Mouse (Mus musculus) gastrocnemius, postnatal 14 days (tissue): ENCODE data around the gene Crx. TPM values are rescaled to one million over a fixed set of nuclear protein-coding genes. Genes with fewer than 3 reads are reported as not detected.
"Not testable (repeated sequence)": the region's sequence is repeated elsewhere in the genome, so short reads cannot be mapped to it uniquely, and the experiment has no call there.

Source experiments
- DNase-seq: peaks from one replicate; pipeline ENCODE4 v3.0.0; 2021; ENCODE audit warnings: mixed read lengths
- intact Hi-C: fragments of 180-260 bp; cut with DNase I; formaldehyde crosslinking; loops from one replicate; pipeline ENCODE4 v1.15.1; 2025; ENCODE audit warnings: low total_unique reads
- long read RNA-seq, 2 experiments: library from polyadenylated mRNA; stranded (forward); transcript quantifications; one replicate each; pipeline ENCODE4 v2.0.0; 2021
- total RNA-seq, 2 experiments: library from RNA; stranded (reverse); gene quantifications; 2 replicates each; pipeline ENCODE4 v1.2.3; 2021

Crx gene
- not detected for total RNA-seq
- long read RNA-seq, experiment 1: 0 reads
- long read RNA-seq, experiment 2: 0 reads

DNA sequence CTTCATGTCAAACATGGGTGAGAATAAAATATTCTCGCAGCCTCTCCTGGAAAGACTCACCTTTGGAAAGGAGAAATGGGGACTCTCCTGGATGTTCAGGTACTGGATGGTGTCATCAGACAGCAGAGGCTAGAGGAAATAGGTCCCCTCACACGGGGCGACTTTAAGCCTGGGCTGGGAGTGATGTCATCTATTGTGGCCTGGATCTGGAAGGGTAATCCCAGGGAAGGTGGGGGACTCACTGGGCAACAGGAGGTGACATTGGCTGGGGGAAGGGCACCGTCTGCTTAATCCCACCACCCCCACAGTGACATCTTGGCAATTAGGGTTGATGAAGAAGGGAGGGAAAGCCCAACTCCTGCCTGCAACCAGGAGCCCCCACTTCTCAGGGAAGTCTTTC lies at the start of gene Crx:
TSS of gene Crx (minus strand) at position 213 of the 400 bp plus-strand sequence.
- no peak for DNase-seq
- intact Hi-C loops: no loop called here

DNA sequence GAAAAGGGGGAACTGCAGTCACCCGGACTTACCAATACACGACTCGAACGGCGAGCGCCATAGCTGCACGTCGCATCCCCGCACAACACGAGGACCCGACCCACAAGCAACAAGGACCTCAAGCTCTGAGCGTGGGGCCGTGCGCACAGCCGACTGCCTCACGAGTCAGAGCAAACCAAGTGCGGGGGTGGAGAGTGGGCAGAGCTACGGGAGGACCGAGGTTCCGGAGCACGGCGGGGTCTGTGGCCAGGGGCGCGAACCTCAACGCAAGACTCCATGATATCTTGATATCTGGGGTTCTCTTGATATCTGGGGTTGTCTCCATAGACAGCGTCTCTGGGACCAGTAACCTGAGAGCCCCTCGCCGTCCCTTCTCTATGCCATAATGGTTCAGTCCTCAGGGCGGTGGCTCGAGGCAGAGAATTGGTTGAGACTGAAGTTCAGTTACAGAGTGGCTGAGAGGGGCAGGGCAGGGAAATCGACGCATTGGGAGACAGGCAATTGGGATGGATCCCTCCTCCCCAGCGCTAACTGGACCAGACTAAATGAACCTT lies 42.5 kb upstream of the Crx start, which contains the start of gene Selenow:
TSS of gene Selenow (minus strand) at position 183 of the 554 bp plus-strand sequence.
- peak; percentile 91 for DNase-seq
- intact Hi-C loops: no loop called here

DNA sequence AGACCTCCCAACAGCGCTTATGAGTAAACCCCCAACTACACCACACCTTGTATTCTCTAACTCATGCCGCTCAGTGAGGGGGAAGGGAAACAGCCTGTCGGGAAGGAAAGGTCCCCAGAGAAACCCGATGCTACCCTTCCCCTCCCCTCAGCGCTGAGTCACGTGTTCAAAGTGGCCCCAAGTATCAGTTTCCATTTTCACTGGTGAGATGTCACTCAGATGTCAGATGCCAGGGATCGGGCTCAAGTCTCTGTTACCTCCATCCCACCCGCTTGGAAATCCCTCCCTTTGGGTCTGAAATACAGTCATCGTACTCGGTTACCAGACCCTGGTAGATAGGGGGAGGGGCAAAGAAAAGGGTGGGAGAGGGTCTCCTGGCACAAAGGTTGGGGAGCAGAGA lies 42.0 kb upstream of the Crx start:
- DNase-seq: peak; percentile 62
- intact Hi-C loops: no loop called here

DNA sequence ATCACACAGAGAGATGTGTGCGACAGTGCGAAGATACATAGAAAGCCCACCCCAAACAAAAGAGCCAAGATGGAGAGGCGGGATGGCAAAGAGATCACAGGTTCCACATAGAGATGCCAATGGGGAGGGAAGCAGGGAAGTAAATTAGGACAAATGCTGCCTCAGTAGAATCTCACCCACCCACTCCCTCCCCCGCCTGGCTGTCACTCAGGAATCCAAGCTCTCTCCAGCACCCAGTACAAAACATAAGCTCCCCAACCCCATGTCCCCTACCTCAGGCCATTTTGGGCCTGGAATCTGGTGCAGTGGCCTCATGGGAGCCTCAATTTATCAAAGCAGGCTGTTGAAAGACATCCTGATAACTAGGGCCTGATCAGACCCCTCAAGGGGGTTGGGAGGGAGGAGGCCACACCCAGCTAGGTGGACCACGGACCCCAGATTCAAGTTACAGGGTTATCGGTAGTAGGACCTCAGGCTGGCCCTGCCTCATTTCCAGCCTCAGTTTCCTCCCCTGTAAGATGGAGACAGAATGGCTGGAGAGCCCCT lies 41.0 kb upstream of the Crx start:
- intact Hi-C loops: no loop called here

DNA sequence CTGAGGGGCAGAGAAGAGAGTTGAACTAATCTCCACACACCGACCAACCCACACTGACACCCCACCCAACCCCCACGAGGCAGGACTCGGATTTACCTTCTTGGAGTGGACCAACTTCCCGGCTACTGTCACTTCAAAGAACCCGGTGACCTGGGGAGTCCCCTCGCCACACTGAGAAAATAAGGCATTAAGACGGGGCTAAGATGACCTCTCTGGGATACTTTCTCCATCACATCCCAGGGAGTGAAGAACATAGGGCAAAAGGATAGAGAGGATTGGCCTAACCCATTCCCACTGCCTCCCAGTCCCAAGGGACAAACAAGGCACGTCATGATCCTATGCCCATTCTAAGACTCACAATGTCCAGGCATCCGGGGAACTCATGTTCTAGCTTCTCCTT lies 40.2 kb upstream of the Crx start:
- DNase-seq: no peak
- intact Hi-C loops: no loop called here

More for the DNA sequence above, 41.0 kb upstream of the Crx start:
- no peak for DNase-seq

DNA sequence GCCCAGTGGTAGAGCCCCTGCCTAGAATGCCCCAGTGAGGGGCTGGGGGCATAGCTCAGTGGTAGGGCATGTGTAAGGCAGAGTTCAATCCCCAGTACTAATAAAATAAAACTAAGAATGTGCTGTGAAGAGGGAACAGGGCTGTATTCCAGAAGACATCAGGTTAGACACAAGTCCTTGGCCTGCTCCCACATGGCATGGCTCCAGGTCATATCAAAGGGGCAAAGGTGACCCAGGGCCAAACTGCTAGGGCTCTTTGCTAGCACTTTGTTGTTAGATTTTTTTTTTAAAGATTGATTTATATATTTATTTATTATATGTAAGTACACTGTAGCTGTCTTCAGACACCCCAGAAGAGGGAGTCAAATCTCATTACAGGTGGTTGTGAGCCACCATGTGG lies 38.6 kb upstream of the Crx start:
- intact Hi-C loops: no loop called here
- no peak for DNase-seq

DNA sequence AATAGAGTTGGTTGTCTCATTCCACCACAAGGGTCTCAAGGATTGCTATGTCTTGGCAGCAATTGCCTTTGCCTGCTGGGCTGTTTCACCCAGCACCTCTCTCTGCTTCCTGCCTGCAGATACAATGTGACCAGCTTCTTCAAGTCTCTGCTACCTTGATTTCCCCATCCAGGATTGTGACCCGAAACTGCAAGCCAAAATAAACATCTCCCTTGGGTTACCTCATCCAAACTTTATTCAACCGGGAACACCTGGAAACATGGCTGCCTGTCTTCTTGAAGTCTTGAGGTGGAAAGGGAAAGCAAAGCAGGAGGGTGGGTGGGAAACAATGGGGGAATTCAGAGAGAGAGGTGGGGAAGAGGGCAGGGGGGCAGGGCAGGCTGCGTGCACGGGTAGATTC lies 37.2 kb upstream of the Crx start:
- no peak for DNase-seq
- intact Hi-C loops: no loop called here

DNA sequence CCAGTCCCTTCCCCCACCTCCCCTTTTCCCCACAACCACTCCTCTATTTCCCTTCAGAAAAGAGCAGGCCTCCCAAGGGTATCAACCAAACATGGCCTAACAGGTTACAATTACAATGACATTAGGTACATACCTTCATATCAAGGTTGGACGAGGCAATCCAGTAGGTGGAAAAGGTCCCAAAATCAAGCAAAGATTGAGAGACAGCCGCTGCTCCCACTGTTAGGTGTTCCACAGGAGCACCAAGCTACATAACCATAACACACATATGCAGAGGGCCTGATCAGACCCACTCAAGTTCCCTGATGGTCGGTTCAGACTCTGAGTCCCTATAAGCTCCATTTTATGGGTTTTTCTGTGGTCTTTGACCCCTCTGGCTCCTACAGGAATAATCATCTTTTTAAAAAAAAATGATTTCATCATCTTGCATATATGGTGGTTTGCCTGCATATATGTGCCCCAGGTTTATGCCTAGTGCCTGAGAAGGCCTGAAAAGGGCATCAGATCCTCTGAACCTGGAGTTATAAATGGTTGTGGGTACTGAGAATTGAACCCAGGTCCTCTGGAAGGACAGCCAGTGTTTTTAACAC lies 36.5 kb upstream of the Crx start:
- intact Hi-C loops: no loop called here

DNA sequence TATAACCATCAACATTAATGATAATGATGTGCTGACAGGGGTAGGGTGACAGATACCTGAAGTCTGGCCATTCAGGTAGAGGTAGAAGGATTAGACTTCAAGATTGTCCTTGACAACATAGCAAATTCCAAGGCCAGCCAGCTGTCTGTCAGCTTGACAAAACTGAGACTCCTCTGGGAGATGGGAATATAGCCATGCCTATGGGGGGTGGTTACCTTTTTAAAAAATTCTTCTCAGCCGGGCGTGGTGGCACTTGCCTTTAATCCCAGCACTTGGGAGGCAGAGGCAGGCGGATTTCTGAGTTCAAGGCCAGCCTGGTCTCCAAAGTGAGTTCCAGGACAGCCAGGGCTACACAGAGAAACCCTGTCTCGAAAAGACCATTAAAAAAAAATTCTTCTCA lies 35.9 kb upstream of the Crx start:
- intact Hi-C loops, DNase-seq: not testable (repeated sequence)

More for the DNA sequence above, 36.5 kb upstream of the Crx start:
- DNase-seq: no peak

DNA sequence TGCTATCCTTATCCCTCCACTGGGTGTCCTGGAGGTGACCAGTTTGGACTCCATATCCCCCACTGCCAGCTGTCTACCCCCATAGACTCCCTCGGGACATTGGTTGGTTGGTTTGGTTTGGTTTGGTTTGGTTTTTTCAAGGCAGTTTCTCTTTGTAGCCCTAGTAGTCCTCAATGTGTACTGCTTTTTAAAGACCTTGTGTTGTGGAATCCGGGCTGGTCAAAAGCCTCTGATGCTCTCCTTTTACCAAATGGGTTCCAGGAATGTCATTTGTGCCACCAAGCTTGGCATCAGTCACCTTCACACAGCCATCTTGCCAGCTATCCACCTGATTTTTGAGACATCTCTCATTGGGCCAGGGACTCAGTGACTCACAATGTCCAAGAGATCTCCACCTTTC lies 35.0 kb upstream of the Crx start:
- no peak for DNase-seq
- intact Hi-C loops: no loop called here

DNA sequence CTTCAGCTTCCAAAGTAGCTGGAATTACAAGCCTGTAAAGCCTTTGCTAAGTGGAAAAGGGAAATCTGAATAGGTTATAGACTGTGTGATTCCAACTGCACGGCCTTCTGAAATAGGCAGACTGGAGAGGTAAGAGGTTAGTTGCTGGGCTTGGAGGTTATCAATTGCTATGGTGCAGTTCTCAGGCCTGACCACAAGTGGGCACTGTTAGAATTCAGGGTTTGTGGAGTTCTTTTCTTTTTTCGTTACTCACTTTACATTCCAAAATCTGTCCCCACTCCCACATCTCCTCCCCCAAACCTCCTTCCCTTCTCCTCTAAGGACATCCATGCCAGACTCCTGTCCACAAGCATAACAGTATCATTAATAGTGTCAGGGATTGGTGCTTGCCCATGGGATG lies 34.5 kb upstream of the Crx start:
- intact Hi-C loops: no loop called here
- peak; percentile 37 for DNase-seq

DNA sequence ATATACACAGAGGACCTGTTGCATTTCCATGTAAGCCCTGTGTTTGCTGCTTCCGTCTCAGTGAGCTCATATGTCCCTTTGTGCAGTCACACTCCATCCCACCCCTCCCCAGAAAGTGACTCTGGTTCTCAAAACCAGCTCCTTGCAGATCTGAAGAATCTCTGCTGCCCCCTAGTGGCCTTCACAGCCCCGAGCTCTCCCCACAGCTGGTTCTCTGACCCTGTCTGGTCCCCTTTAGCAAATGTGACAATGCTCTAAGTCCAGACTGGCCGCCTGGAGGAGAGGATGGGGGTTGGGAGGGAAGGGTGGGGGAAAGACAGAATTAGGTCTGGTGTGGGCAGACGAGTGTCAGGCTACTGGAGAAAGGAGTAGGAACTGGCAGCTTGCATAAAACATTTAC lies 32.4 kb upstream of the Crx start:
- DNase-seq: peak; percentile 76
- intact Hi-C loops: no loop called here

DNA sequence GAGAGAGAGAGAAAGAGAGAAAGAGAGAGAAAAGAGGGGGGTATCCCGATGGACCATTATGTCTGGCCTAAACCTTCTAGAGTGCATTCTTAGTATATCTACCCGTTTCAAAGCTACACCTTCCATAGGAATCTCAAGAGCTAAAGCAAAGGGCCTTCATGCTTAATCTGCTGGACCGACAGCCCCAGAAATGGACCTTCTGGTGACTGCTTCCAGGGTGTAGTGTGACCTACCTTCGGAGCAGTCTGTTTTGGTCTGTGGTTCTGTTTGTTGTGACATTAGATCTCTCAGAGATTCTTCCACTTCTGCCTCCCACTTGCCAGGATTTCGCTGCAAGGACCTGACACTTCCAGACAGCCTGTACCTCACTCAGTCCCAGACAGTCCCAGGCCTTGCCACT lies 30.8 kb upstream of the Crx start:
- intact Hi-C loops: no loop called here
- DNase-seq: no peak

DNA sequence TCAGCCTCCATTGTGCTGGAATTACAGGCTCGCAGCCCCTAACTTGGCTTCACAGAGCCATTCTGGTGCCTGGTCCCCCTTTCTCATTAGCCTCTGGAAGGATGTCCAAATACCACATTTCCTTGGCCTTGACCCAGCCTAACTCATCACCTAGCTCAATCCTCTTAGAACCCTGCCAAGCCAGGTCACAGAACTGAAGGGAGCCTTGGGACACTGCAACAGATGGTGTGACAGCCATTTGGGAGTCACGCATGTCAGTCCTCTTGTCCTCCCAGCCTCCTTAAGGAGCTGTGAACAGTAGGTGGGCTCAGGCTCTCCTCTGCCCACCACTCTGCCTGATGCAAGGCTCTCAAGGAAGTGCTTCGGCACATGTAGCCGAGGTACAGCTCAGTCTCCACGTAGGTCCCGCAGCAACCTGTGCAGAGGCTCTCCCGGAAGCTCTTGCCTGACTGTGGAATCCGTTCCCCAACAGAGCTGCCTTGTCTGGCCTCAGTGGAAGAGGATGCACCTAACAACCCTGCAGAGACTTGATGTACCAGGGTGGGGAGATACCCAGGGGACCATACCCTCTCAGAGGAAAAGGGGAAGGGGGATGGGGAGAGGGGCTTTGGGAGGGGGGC lies 28.3 kb upstream of the Crx start:
- intact Hi-C loops: no loop called here
- DNase-seq: no peak

DNA sequence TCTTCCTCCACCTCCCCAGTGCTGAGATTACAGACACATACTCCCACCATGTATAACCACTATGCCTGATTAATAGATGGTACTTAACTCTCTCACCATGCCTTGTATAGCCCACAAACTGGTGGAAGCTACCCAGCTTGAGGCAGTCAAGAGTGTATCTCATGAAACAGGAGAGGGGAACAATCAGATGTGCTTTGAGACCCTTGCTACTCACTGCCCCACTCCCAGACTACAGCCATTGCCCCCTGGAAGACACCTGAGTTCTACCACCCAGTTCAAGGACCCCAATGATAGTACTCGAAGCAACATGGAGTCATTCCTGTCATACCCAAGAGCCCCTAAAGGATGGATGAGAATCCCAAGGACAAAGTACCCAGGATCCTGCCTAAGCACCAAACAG lies 26.8 kb upstream of the Crx start:
- intact Hi-C loops: no loop called here
- DNase-seq: no peak

DNA sequence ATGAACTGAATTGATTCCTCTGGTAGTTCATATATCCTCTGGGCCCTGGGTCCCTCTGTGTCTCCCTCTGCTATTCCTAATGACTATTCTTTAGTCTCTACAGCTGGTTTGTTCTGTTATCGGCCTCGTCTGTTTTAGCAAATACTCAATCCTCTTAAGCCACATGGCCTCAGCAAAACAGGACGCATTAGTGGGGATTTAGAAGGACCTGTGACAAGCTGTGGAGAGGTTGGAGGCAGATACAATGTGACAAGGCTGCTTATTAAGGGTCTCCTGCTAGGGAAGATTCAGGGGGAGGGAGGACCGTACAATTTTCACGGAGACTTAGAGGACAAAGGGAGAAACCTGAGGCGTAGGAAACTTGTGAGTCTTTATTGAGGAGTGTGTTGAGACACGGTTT lies 26.1 kb upstream of the Crx start:
- intact Hi-C loops: no loop called here
- no peak for DNase-seq

DNA sequence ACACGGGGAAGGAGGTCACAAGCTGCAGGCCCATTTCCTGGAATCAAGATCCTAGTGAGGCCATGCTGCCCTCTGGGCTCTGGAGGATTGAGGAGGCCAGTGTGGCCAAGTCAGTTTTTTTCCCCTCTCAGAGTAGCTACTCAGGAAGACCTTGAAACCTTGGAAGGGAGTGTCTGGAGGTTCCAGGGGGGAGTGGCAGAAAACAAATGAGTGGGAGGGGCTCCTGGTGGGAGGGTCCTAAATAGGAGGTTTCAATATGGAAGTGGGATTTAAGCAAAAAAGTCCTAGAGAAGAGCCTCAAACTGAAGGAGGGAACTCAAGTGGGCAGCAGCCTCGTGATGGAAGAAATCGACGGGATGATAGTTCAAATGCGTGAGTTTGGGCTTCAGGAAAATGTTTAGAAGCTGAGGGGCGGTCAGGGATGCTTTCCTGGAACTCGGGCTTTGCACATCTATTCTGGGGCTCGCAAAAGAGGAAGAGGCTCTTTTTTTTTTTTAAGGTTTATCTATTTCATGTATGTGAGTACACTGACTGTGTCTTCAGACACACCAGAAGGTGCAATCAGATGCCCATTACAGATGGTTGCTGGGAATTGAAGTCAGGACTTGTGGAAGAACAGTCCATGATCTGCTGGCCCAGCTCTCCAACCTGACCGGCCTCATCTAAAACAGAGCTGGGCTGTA lies 21.7 kb upstream of the Crx start:
- intact Hi-C loops: no loop called here
- DNase-seq: no peak

DNA sequence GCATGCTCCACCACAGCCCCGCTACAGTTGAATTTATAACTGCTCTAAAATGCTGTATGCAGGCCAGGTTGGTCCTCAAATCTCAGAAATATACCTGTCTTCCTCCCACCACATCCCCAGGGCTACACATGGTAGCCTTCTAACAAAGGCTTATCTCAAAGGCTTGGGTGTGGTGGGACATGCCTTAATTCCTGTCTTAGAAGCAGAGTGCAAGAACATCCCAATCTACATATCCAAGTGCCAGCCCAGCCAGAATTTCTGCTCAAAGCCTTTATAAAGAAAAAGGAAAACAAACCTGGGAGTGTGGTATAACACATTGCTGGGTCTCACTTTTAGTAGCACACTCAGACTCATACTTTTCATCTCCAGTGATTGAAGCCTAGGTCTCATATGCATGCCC lies 14.5 kb upstream of the Crx start:
- DNase-seq: no peak
- intact Hi-C loops: no loop called here

DNA sequence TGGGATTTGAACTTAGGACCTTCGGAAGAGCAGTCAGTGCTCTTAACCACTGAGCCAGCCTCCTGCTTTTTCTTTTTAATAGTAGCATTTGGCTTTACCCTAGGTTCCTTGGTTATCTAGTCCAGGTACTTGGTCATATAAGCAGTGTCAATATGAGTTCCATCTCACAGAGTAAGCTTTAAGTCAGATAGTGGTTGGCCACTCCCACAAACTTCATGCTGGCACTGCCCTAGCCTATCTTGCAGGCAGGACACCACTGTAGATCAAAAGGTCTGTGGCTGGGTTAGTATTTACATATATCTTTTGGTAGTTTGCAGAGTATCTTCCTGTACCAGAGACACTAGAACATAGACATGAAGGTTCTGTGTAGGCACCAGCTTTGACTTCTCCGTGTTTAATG lies 4.4 kb upstream of the Crx start:
- no peak for DNase-seq
- intact Hi-C loops: no loop called here

DNA sequence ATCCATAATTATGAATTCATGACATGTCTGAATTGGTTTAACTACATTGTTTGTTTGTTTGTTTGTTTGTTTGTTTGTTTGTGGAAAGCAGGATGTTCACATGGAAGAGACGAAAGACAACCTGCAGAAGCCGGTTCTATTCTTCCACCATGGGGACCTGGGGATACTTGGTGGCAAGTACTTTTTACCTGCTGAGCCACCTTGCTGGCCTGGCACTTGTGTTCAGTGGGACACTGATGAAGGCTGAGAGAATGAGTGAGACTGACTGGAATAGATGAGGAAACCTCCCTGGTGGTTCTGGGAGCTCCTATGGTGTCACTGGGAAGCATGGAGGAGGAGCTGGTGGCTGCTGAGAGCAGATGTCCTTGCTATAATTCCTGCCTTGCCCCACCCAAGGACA lies 2.5 kb upstream of the Crx start, which contains the start of gene Crxos:
TSS of gene Crxos (plus strand) at position 301 of the 400 bp plus-strand sequence.
- intact Hi-C loops: no loop called here
- DNase-seq: no peak
